Mouse (Mus musculus) CH12F3 (cell line): ENCODE results near the gene Stac.

Experiments
- in situ Hi-C: fragments of 300-500 bp; cut with MboI; formaldehyde crosslinking; loops from 2 replicates; pipeline ENCODE4 v1.14.3; 2020; ENCODE audit warnings: low sequenced_read_pairs

Stac gene

GRCm38 (mm10) chr9:111522226-111522625 lies 167.9 kb downstream of the Stac start:
- in situ Hi-C loops, result no loop called here

GRCm38 (mm10) chr9:111515536-111515935 lies 174.6 kb downstream of the Stac start:
- in situ Hi-C loops, result no loop called here

- in situ Hi-C loops, result no loop called here
Observed at GRCm38 (mm10) chr9:111514586-111515473, 175.3 kb downstream of the Stac start.
